Mouse (Mus musculus) CH12.LX (cell line): ENCODE measurements at regions not wholly inside any gene's neighbourhood (a gene's known extent, or its start where the extent isn't known, plus 50 kb on each side); places are given as distances from the start of the nearest gene placed in this dataset.

Source experiments
- CHD1 ChIP-seq: IDR thresholded peaks from 2 replicates; pipeline ENCODE4 v1.6.1; 2012; ENCODE audit warnings: low read depth, low read length, improper control_type of control experiment, inconsistent platforms
- CTCF ChIP-seq, 2 experiments: IDR thresholded peaks in 1 of 2; conservative IDR thresholded peaks in 1 of 2; 2 replicates each; pipeline ENCODE4 v1.5.1; 2011 to 2012; ENCODE audit warnings: low read depth in 2 of 2, low read length in 2 of 2, improper control_type of control experiment in 1 of 2, inconsistent platforms in 1 of 2, mild to moderate bottlenecking in 1 of 2, moderate library complexity in 1 of 2
- EP300 ChIP-seq: IDR thresholded peaks from 2 replicates; pipeline ENCODE4 v1.6.1; 2011; ENCODE audit warnings: low read length, improper control_type of control experiment
- MAFK ChIP-seq: IDR thresholded peaks from 2 replicates; pipeline ENCODE4 v1.6.1; 2011; ENCODE audit warnings: low read length, improper control_type of control experiment; ENCODE audit not compliant: insufficient replicate concordance
- NRF1 ChIP-seq: IDR thresholded peaks from 2 replicates; pipeline ENCODE4 v1.6.1; 2014; ENCODE audit warnings: low read depth, mild to moderate bottlenecking, inconsistent platforms, low read length, improper control_type of control experiment, moderate library complexity
- POLR2A ChIP-seq: IDR thresholded peaks from 2 replicates; pipeline ENCODE4 v1.6.1; 2011; ENCODE audit warnings: low read depth, mild to moderate bottlenecking, improper control_type of control experiment, low read length
- RAD21 ChIP-seq: IDR thresholded peaks from 2 replicates; pipeline ENCODE4 v1.6.1; 2011; ENCODE audit warnings: low read depth, mild to moderate bottlenecking, low read length, improper control_type of control experiment, moderate library complexity

- no peak for TF ChIP-seq CTCF (conservative IDR thresholded peaks at IDR 0.05 in 1 of 2, IDR thresholded peaks at IDR 0.05 in 1 of 2; ENCODE audit: low read depth in 2 of 2, low read length in 2 of 2)
- no peak for TF ChIP-seq POLR2A
- no peak for TF ChIP-seq MAFK
- TF ChIP-seq EP300 = no peak
- no peak for TF ChIP-seq RAD21
- no peak for TF ChIP-seq NRF1
- no peak for TF ChIP-seq CHD1
Measured at GRCm38 (mm10) chr14:25236421-25236973, 222.5 kb upstream of the Zmiz1 start.
